ENCODE assay signal across 8 mouse cellular contexts in genomic region chr11:80477341-80478199, GRCm38 (mm10). TPM values are rescaled to one million over a fixed set of nuclear protein-coding genes. Genes with fewer than 3 reads are reported as not detected.
DNase-seq lines count a peak whose midpoint lies in the region; ATAC-seq and TF ChIP-seq lines count a peak whose summit lies in the region.

No protein-coding gene starts in this region.

- H3K27me3 ChIP-seq in erythroblast, embryonic 14.5 days (ENCODE audit: control insufficient read depth), result peaks cover 15% of the 10 kb centered on the region
- H3K27me3 ChIP-seq in hindbrain, embryonic 14.5 days (ENCODE audit: control insufficient read depth, insufficient read depth, low read length), result no peaks in the 10 kb centered on the region
- H3K27me3 ChIP-seq in liver, embryonic 14.5 days (ENCODE audit: control insufficient read depth, insufficient read depth, low read length), result no peaks in the 10 kb centered on the region; the same call in 1 of the 2 replicates
- H3K27me3 ChIP-seq in small intestine, adult 2 months (ENCODE audit: control insufficient read depth, insufficient read depth, low read length), result no peaks in the 10 kb centered on the region

- no peaks in the 10 kb centered on the region for H3K9me3 ChIP-seq in erythroblast, embryonic 14.5 days (ENCODE audit: control insufficient read depth, low read length)
- H3K9me3 ChIP-seq in hindbrain, embryonic 14.5 days (ENCODE audit: control insufficient read depth, low read length), result no peaks in the 10 kb centered on the region
- no peaks in the 10 kb centered on the region for H3K9me3 ChIP-seq in liver, embryonic 14.5 days (ENCODE audit: control insufficient read depth, low read length)

- peak overlapping the region; percentile 100 for H3K9ac ChIP-seq in hindbrain, embryonic 14.5 days
- peak overlapping the region; percentile 23 for H3K9ac ChIP-seq in liver, embryonic 14.5 days (replicated peaks)

- peaks cover 42% of the 10 kb centered on the region for H3K36me3 ChIP-seq in erythroblast, embryonic 14.5 days (ENCODE audit: control insufficient read depth)
- H3K36me3 ChIP-seq in hindbrain, embryonic 14.5 days (replicated peaks; ENCODE audit: control insufficient read depth, insufficient read depth), result peaks cover 34% of the 10 kb centered on the region
- peaks cover 8% of the 10 kb centered on the region for H3K36me3 ChIP-seq in liver, embryonic 14.5 days (replicated peaks; ENCODE audit: control insufficient read depth, insufficient read depth, low read depth)
- peaks cover 12% of the 10 kb centered on the region for H3K36me3 ChIP-seq in small intestine, adult 2 months (ENCODE audit: control insufficient read depth, insufficient read depth, low read length)

- TF ChIP-seq POLR2A in small intestine, adult 2 months (IDR thresholded peaks at IDR 0.05; ENCODE audit: low read depth, low read length), result no peak

- 8% methylated on average over 53 of the region's 55 CpGs for WGBS in hindbrain, embryonic 14.5 days
- 22% methylated on average over 55 of the region's 55 CpGs for WGBS in liver, embryonic 14.5 days (ENCODE audit: insufficient replicate concordance)
- WGBS in small intestine, adult 2 months, result 18% methylated on average over 55 of the region's 55 CpGs

- no peak for ATAC-seq in erythroblast, adult 5-6 weeks (replicated peaks; ENCODE audit: low FRiP score, poor library complexity, severe bottlenecking)
- ATAC-seq in hindbrain, embryonic 14.5 days (ENCODE audit: low FRiP score), result peak; percentile 13; the same call in 1 of the 2 replicates
- peak; percentile 3; the same call in 1 of the 2 replicates for ATAC-seq in liver, embryonic 14.5 days (ENCODE audit: insufficient read depth)

- peak overlapping the region; percentile 99 for H3K27ac ChIP-seq in hindbrain, embryonic 14.5 days
- H3K27ac ChIP-seq in liver, embryonic 14.5 days, result no peak overlapping the region
- no peak overlapping the region for H3K27ac ChIP-seq in small intestine, adult 2 months (ENCODE audit: insufficient read depth, low read depth, low read length)

- no peak for TF ChIP-seq EP300 in liver, embryonic 14.5 days (IDR thresholded peaks at IDR 0.05; ENCODE audit: low read depth)

- no peak for TF ChIP-seq CTCF in liver, embryonic 14.5 days (IDR thresholded peaks at IDR 0.05; ENCODE audit: low read depth)
- TF ChIP-seq CTCF in small intestine, adult 2 months (IDR thresholded peaks at IDR 0.05; ENCODE audit: extremely low read depth, insufficient read length, insufficient replicate concordance, low read depth, low read length), result no peak

- DNase-seq in CD8-positive naive resting alpha-beta T cell, adult 2 months (ENCODE audit: low read depth in 2 of 2, low spot score in 2 of 2), result peak; percentile 27 to 29
- DNase-seq in cerebellum, postnatal 36 days, result peak; percentile 51 to 63
- DNase-seq in hindbrain, embryonic 14.5 days (ENCODE audit: low spot score), result no peak
- no peak for DNase-seq in liver, embryonic 14.5 days (ENCODE audit: low read depth in 3 of 3, low spot score in 3 of 3)
- no peak for DNase-seq in gastrocnemius, adult 8-10 months (ENCODE audit: low spot score in 2 of 2)

- H3K4me3 ChIP-seq in erythroblast, embryonic 14.5 days (replicated peaks), result peak overlapping the region; percentile 69
- H3K4me3 ChIP-seq in hindbrain, embryonic 14.5 days (replicated peaks; ENCODE audit: low read length), result peak overlapping the region; percentile 90
- peak overlapping the region; percentile 53 to 63 for H3K4me3 ChIP-seq in liver, embryonic 14.5 days (ENCODE audit: insufficient read depth in 1 of 2, low read depth in 2 of 2, low read length in 2 of 2)
- H3K4me3 ChIP-seq in small intestine, adult 2 months (ENCODE audit: low read depth, low read length), result peak overlapping the region; percentile 78

- H3K4me1 ChIP-seq in erythroblast, embryonic 14.5 days (ENCODE audit: control insufficient read depth), result peaks cover 29% of the 10 kb centered on the region
- H3K4me1 ChIP-seq in hindbrain, embryonic 14.5 days (replicated peaks; ENCODE audit: control insufficient read depth, insufficient read depth, low read length), result peaks cover 22% of the 10 kb centered on the region
- peaks cover 7 to 8% of the 10 kb centered on the region in 2 experiments; a peak in 2 of 4 replicates for H3K4me1 ChIP-seq in liver, embryonic 14.5 days (replicated peaks; ENCODE audit: control insufficient read depth in 2 of 2, insufficient read depth in 2 of 2, low read length in 1 of 2)
- H3K4me1 ChIP-seq in small intestine, adult 2 months (ENCODE audit: control insufficient read depth, insufficient read depth, insufficient read length, low read length), result peaks cover 8% of the 10 kb centered on the region

- H3K4me2 ChIP-seq in hindbrain, embryonic 14.5 days (replicated peaks), result peak overlapping the region; percentile 94
- H3K4me2 ChIP-seq in liver, embryonic 14.5 days (ENCODE audit: low read depth), result peak overlapping the region; percentile 94

RNA-seq across cellular contexts. Expression of gene Cdk5r1, which starts 0.7 kb away (rescaled TPM):
- polyA plus RNA-seq in erythroblast, embryonic 14.5 days (2012), result 0.08 and 0.31 TPM in 2 replicates
- total RNA-seq in erythroblast, adult 5-6 weeks (2015; ENCODE audit: low replicate concordance), result 0.19 and 1.3 TPM in 2 replicates
- total RNA-seq in erythroblast, adult 5-6 weeks (2017; ENCODE audit: low replicate concordance), result 1.3 and 1.7 TPM in 2 replicates
- polyA plus RNA-seq in hindbrain, embryonic 14.5 days (2014; fragmentation: Nextera tagmentation; extraction: Ambion mirVana), result 90.1 and 92.7 TPM in 2 replicates
- polyA plus RNA-seq in liver, embryonic 14.5 days (2012; rRNA removed), result 0.64 and 0.74 TPM in 2 replicates
- polyA plus RNA-seq in liver, embryonic 14.5 days (2014; fragmentation: Nextera tagmentation; extraction: Ambion mirVana), result 0.17 and 0.37 TPM in 2 replicates
- polyA plus RNA-seq in small intestine, adult 2 months (2012; rRNA removed), result 0.51 and 1.5 TPM in 2 replicates
- total RNA-seq in gastrocnemius, adult 8-10 months (2022), result under 1 TPM; 0.20 to 0.43 (median 0.29) TPM

RNA-seq across cellular contexts. Expression of gene Psmd11, which starts 49.2 kb away (rescaled TPM):
- polyA plus RNA-seq in erythroblast, embryonic 14.5 days (2012), result 4.0 and 5.0 TPM in 2 replicates
- total RNA-seq in erythroblast, adult 5-6 weeks (2015; ENCODE audit: low replicate concordance), result 36.6 and 43.8 TPM in 2 replicates
- 41.2 and 53.1 TPM in 2 replicates for total RNA-seq in erythroblast, adult 5-6 weeks (2017; ENCODE audit: low replicate concordance)
- polyA plus RNA-seq in hindbrain, embryonic 14.5 days (2014; fragmentation: Nextera tagmentation; extraction: Ambion mirVana), result 256 and 266 TPM in 2 replicates
- 35.6 and 56.8 TPM in 2 replicates for polyA plus RNA-seq in liver, embryonic 14.5 days (2012; rRNA removed)
- 152 and 155 TPM in 2 replicates for polyA plus RNA-seq in liver, embryonic 14.5 days (2014; fragmentation: Nextera tagmentation; extraction: Ambion mirVana)
- polyA plus RNA-seq in small intestine, adult 2 months (2012; rRNA removed), result 13.1 and 24.9 TPM in 2 replicates
- total RNA-seq in gastrocnemius, adult 8-10 months (2022), result 100 to 1,000 TPM; 141 to 162 (median 148) TPM

Comparison
In these comparisons a context has a peak if more than half of its experiments do, and no peak if none do; other contexts are left out.
1. DNase-seq: peak in CD8-positive naive resting alpha-beta T cell, adult 2 months (2 of 2) and cerebellum, postnatal 36 days (2 of 2); none in hindbrain, embryonic 14.5 days (single experiment), liver, embryonic 14.5 days (0 of 3) and gastrocnemius, adult 8-10 months (0 of 2).
2. RNA of gene Cdk5r1, which starts 0.7 kb away (polyA plus RNA-seq): 90.1 to 92.7 TPM in hindbrain, embryonic 14.5 days; 0.17 to 0.74 TPM in liver, embryonic 14.5 days, 0.51 to 1.5 TPM in small intestine, adult 2 months and 0.08 to 0.31 TPM in erythroblast, embryonic 14.5 days; every median in the first group is over 10 times any median in the second.
3. Peak in every context shown above with its lines, with median percentiles within 50 percentile points of each other: H3K4me3 ChIP-seq.